20 mouse cellular contexts compared by ENCODE assay signal in the genomic region with DNA sequence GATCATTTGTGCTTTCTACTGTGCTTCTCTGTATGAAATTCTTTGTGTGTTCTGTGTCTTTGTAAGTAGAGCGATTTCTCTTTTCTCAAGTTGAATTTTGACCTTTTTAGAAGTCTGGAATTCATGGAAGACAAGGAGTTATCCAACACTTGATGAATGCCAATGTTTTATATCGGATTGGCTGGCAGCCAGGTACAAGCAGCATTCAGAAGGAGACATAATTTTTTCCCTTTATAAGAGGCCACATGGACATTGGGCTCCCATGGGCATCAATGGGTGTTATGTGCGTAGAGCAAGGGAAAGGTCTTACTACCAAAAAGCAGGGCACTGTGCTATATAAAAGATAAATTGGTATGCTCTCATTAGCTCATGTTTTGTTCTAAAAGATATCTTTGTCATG.
DNase-seq lines count a peak whose midpoint lies in the region; ATAC-seq and TF ChIP-seq lines count a peak whose summit lies in the region.
"Had no signal": no experiment of that assay in that cellular context is flagged by ENCODE, and none has a peak within 500 bp of the region (broad histone marks: within the 10 kb centered on the region; RNA-seq: fewer than 3 reads in every experiment).

No protein-coding gene starts in this region.

- no peaks in the 10 kb centered on the region for H3K27me3 ChIP-seq in lung, embryonic 14.5 days (ENCODE audit: insufficient read depth, low read length)
- H3K27me3 ChIP-seq: embryonic facial prominence, embryonic 15.5 days; limb, embryonic 15.5 days; liver, embryonic 15.5 days; midbrain, embryonic 15.5 days; neural tube, embryonic 15.5 days; stomach, embryonic 15.5 days had no signal

- H3K36me3 ChIP-seq in lung, embryonic 14.5 days (ENCODE audit: insufficient read depth): no peaks in the 10 kb centered on the region
- H3K36me3 ChIP-seq: embryonic facial prominence, embryonic 15.5 days; forebrain, embryonic 10.5 days; limb, embryonic 15.5 days; liver, embryonic 15.5 days; midbrain, embryonic 15.5 days; neural tube, embryonic 15.5 days; stomach, embryonic 15.5 days had no signal

- no peak overlapping the region for H3K4me2 ChIP-seq in lung, embryonic 14.5 days
- H3K4me2 ChIP-seq: embryonic facial prominence, embryonic 15.5 days; limb, embryonic 15.5 days; liver, embryonic 15.5 days; midbrain, embryonic 15.5 days; neural tube, embryonic 15.5 days; stomach, embryonic 15.5 days had no signal

- peak; percentile 48 to 57 for DNase-seq in cerebellum, adult 18-20 months
- DNase-seq in lung, embryonic 14.5 days: peak; percentile 12
- no peak for DNase-seq in lung, adult 2 months
- peak; percentile 52 for DNase-seq in cerebellum, adult 9-10 months
- no peak for DNase-seq in right cerebral cortex, postnatal 4 days
- no peak for DNase-seq in natural killer cell, adult 2 months (ENCODE audit: low spot score in 2 of 2)
- DNase-seq: forebrain, postnatal 0 days; kidney, adult 18-20 months; kidney, postnatal 10 days; lung, postnatal 10 days; thymus, adult 2 months had no signal

- H3K9ac ChIP-seq in lung, embryonic 14.5 days: no peak overlapping the region
- H3K9ac ChIP-seq: embryonic facial prominence, embryonic 15.5 days; forebrain, postnatal 0 days; limb, embryonic 15.5 days; liver, embryonic 15.5 days; midbrain, embryonic 15.5 days; neural tube, embryonic 15.5 days; stomach, embryonic 15.5 days had no signal

- H3K4me1 ChIP-seq in lung, embryonic 14.5 days (ENCODE audit: insufficient read depth): no peaks in the 10 kb centered on the region
- H3K4me1 ChIP-seq in lung, adult 2 months (ENCODE audit: control insufficient read depth, insufficient read depth, low read length): no peaks in the 10 kb centered on the region
- H3K4me1 ChIP-seq: stomach, embryonic 15.5 days had no signal

- H3K4me3 ChIP-seq in lung, embryonic 14.5 days (ENCODE audit: low read depth, low read length): no peak overlapping the region
- no peak overlapping the region for H3K4me3 ChIP-seq in lung, adult 2 months (replicated peaks; ENCODE audit: extremely low read depth, low read depth, low read length)
- H3K4me3 ChIP-seq: embryonic facial prominence, embryonic 15.5 days; forebrain, embryonic 10.5 days; limb, embryonic 15.5 days; liver, embryonic 15.5 days; midbrain, embryonic 15.5 days; myocyte; neural tube, embryonic 15.5 days; stomach, embryonic 15.5 days had no signal

- H3K9me3 ChIP-seq in lung, embryonic 14.5 days (ENCODE audit: low read depth, low read length): no peaks in the 10 kb centered on the region
- H3K9me3 ChIP-seq: embryonic facial prominence, embryonic 15.5 days; forebrain, embryonic 10.5 days; limb, embryonic 15.5 days; liver, embryonic 15.5 days; midbrain, embryonic 15.5 days; neural tube, embryonic 15.5 days; stomach, embryonic 15.5 days had no signal

- no peak overlapping the region for H3K27ac ChIP-seq in lung, embryonic 14.5 days (ENCODE audit: low read depth)
- H3K27ac ChIP-seq: embryonic facial prominence, embryonic 15.5 days; forebrain, embryonic 10.5 days; limb, embryonic 15.5 days; liver, embryonic 15.5 days; midbrain, embryonic 15.5 days; neural tube, embryonic 15.5 days; stomach, embryonic 15.5 days had no signal

- TF ChIP-seq CTCF in lung, embryonic 14.5 days (IDR thresholded peaks at IDR 0.05; ENCODE audit: low read depth): no peak
- no peak for TF ChIP-seq CTCF in lung, adult 2 months (IDR thresholded peaks at IDR 0.05; ENCODE audit: insufficient read depth, low read length)

- WGBS in lung, embryonic 14.5 days: 79% methylated on average over 3 of the region's 3 CpGs
- WGBS in lung, adult 2 months: 72% methylated on average over 3 of the region's 3 CpGs

- TF ChIP-seq POLR2A in lung, adult 2 months (IDR thresholded peaks at IDR 0.05; ENCODE audit: borderline replicate concordance, extremely low read depth, low read depth, low read length): no peak

- ATAC-seq in cerebellum, adult (ENCODE audit: insufficient number of reproducible peaks, low FRiP score, low TSS enrichment): no peak
- ATAC-seq in lung, embryonic 14.5 days (ENCODE audit: insufficient read depth): no peak
- ATAC-seq: forebrain, postnatal 0 days; midbrain, embryonic 15.5 days had no signal

Comparison
In these comparisons a context has a peak if more than half of its experiments do, and no peak if none do; other contexts are left out.
1. DNase-seq: peak in cerebellum, adult 18-20 months (2 of 2), lung, embryonic 14.5 days (single experiment) and cerebellum, adult 9-10 months (single experiment); none in lung, adult 2 months (single experiment), right cerebral cortex, postnatal 4 days (single experiment) and natural killer cell, adult 2 months (0 of 2).